Mouse (Mus musculus) ES-E14 (cell line): ENCODE data around the gene Macf1. TPM values are rescaled to one million over a fixed set of nuclear protein-coding genes. Genes with fewer than 3 reads are reported as not detected.

ENCODE experiments used
- DNase-seq: peaks from one replicate; pipeline ENCODE4 v3.0.0-alpha.2; 2013; ENCODE audit warnings: low read depth, low spot score
- H3K27ac ChIP-seq: 2 replicates; pipeline ENCODE4 v1.5.1; 2012; ENCODE audit warnings: low read depth, mild to moderate bottlenecking, low read length, moderate library complexity, mixed read lengths; ENCODE audit not compliant: poor library complexity, insufficient read depth, severe bottlenecking
- H3K36me3 ChIP-seq: 2 replicates; pipeline ENCODE4 v1.6.1; 2012; ENCODE audit warnings: mild to moderate bottlenecking, low read length, moderate library complexity, mixed read lengths; ENCODE audit not compliant: control insufficient read depth, poor library complexity, insufficient read depth, severe bottlenecking
- H3K4me1 ChIP-seq, 2 experiments: fragments of 150-350 bp in 1 of 2; sonication (generic) in 1 of 2; 2 replicates each; pipeline ENCODE4 v1.6.1; 2012; ENCODE audit warnings: low read length in 2 of 2, mild to moderate bottlenecking in 1 of 2, mixed read lengths in 1 of 2; ENCODE audit not compliant: control insufficient read depth in 2 of 2, insufficient read depth in 2 of 2, poor library complexity in 1 of 2
- H3K4me3 ChIP-seq, 2 experiments: fragments of 150-350 bp in 1 of 2; sonication (generic) in 1 of 2; 2 replicates each; pipeline ENCODE4 v1.5.1; 2012; ENCODE audit warnings: low read length in 2 of 2, low read depth in 1 of 2, mild to moderate bottlenecking in 1 of 2, mixed read lengths in 1 of 2; ENCODE audit not compliant: insufficient read depth in 1 of 2, poor library complexity in 1 of 2, severe bottlenecking in 1 of 2
- H3K9ac ChIP-seq: 2 replicates; pipeline ENCODE4 v1.6.1; 2012; ENCODE audit warnings: low read depth, mild to moderate bottlenecking, low read length, mixed read lengths; ENCODE audit not compliant: poor library complexity, insufficient read depth, severe bottlenecking
- H3K9me3 ChIP-seq: fragments of 150-350 bp; sonication (generic); 2 replicates; pipeline ENCODE4 v1.6.1; 2012; ENCODE audit warnings: low read depth, mild to moderate bottlenecking, low read length; ENCODE audit not compliant: control insufficient read depth, insufficient read depth
- CHD2 ChIP-seq: IDR thresholded peaks from 2 replicates; pipeline ENCODE4 v1.6.1; 2014; ENCODE audit warnings: mild to moderate bottlenecking, low read depth, low read length, inconsistent platforms
- HCFC1 ChIP-seq: IDR thresholded peaks from 2 replicates; pipeline ENCODE4 v1.6.1; 2012; ENCODE audit warnings: low read length, inconsistent platforms, borderline replicate concordance; ENCODE audit not compliant: insufficient read depth
- MAFK ChIP-seq: IDR thresholded peaks from 2 replicates; pipeline ENCODE4 v1.6.1; 2014; ENCODE audit warnings: mild to moderate bottlenecking, low read depth, low read length, inconsistent platforms; ENCODE audit not compliant: insufficient read depth
- ZC3H11A ChIP-seq: IDR thresholded peaks from 2 replicates; pipeline ENCODE4 v1.6.1; 2012; ENCODE audit warnings: low read depth, mild to moderate bottlenecking, inconsistent platforms, low read length, borderline replicate concordance
- ZNF384 ChIP-seq: IDR thresholded peaks from 2 replicates; pipeline ENCODE4 v1.6.1; 2012; ENCODE audit warnings: low read depth, low read length, inconsistent platforms
- in situ Hi-C, 2 experiments: fragments of 600-800 bp; cut with MboI; formaldehyde crosslinking; loops; one replicate each; pipeline ENCODE4 v1.15.1; 2025; ENCODE audit warnings: low sequenced_read_pairs in 2 of 2, inconsistent platforms in 1 of 2; ENCODE audit not compliant: unreplicated experiment in 2 of 2
- total RNA-seq: library from RNA; depleted of rRNA; stranded (reverse); fragments of 300-350 nt; gene quantifications from 2 replicates; pipeline ENCODE4 v1.2.3, GENCODE M21; 2012

Gene Macf1
- total RNA-seq, 1 experiment: 277 TPM

DNA sequence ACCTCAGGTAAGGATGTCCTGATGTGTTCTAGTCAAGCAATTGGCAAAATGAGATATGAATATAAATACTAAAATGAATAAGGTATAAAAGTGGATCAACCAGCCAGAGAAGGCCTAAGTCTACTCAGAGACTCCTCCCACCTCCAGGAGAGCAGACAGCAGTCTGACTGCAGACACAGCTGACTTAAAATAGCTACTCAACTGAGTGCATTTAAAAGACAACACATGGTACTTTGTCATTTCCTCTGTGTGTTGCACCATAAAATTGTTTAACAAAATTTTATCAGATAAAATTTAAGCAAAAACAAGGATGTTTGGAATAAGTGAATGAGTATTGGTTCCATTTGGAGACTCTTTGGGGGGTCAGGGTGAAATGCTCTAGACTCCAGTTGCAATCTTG is 67.7 kb downstream of the Macf1 start:
- Histone ChIP-seq H3K27ac (peak overlapping the region; percentile 81; the same call in 1 of the 2 replicates), H3K36me3 (no peaks in the 10 kb centered on the region), H3K9ac (no peak overlapping the region), H3K4me1 (peaks cover 20 to 29% of the 10 kb centered on the region in 2 experiments), H3K9me3 (no peaks in the 10 kb centered on the region), H3K4me3 (no peak overlapping the region)
- in situ Hi-C loops: no loop called here
- no peak for DNase-seq
- TF ChIP-seq MAFK (no peak), HCFC1 (no peak), ZC3H11A (no peak), CHD2 (no peak), ZNF384 (no peak)

DNA sequence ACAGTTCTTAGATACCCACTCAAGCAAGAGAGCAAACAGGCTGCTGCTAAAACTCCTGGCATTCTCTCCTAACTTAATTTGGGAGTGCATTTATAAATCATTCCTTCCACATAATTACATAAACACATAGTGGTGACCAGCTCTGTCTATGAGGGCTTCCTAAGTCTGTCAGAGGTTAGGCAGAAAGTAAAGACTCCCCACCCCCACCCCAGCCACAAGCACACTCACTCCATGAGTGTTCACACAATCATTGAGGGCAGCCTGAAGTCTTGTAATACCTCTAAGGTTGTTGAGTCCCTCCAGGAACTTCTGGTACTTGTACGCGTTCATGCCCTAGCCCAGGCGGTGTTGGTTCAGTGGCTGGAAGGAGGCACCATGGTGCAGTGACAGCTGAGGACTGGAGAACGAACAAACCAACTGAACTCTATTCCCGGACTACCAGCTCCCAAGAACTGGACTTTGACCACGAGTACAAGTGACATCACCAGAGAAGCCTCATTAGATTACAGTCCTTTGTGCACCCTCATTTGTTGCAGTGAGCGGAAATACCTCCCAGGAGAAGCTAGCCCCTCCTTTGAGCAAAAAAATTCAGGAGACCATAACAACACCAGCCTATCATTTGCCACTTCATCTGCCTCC is 70.7 kb downstream of the Macf1 start:
- no peaks in the 10 kb centered on the region for H3K36me3 ChIP-seq
- no peak overlapping the region for H3K27ac ChIP-seq
- peak overlapping the region; percentile 3 to 59 for H3K4me3 ChIP-seq
- TF ChIP-seq ZNF384 (no peak), MAFK (no peak), CHD2 (no peak), HCFC1 (no peak), ZC3H11A (no peak)
- DNase-seq: no peak
- no peaks in the 10 kb centered on the region for H3K9me3 ChIP-seq
- in situ Hi-C loops: no loop called here
- H3K9ac ChIP-seq: peak overlapping the region; percentile 32; the same call in 1 of the 2 replicates
- peaks cover 29 to 33% of the 10 kb centered on the region in 2 experiments for H3K4me1 ChIP-seq

DNA sequence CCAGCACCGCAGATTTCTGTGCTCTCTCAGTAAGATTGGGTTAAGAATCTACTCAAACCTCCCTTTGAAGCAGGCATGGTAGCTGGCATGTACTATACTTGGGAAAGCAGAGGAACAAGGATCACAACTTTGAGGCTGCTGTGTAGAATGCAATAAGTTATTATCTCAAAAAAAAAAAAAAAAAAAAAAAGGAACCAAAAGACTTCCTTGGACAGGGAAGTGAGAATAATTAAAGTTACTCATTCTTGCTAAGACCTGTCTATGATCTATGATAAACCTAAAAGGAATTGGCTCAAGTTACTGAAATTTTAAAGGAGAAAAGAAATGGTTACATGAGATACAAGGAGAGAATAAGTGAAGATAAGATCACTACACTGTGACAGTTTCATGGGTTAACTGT is 72.2 kb downstream of the Macf1 start:
- in situ Hi-C loops: no loop called here
- H3K9me3 ChIP-seq: no peaks in the 10 kb centered on the region
- TF ChIP-seq MAFK: no peak
- no peak for TF ChIP-seq ZNF384
- no peak for TF ChIP-seq ZC3H11A
- no peak for TF ChIP-seq HCFC1
- no peak for TF ChIP-seq CHD2
- H3K4me3 ChIP-seq: no peak overlapping the region
- no peaks in the 10 kb centered on the region for H3K36me3 ChIP-seq
- no peak for DNase-seq
- no peak overlapping the region for H3K9ac ChIP-seq
- no peak overlapping the region for H3K27ac ChIP-seq
- peaks cover 20 to 26% of the 10 kb centered on the region in 2 experiments for H3K4me1 ChIP-seq

DNA sequence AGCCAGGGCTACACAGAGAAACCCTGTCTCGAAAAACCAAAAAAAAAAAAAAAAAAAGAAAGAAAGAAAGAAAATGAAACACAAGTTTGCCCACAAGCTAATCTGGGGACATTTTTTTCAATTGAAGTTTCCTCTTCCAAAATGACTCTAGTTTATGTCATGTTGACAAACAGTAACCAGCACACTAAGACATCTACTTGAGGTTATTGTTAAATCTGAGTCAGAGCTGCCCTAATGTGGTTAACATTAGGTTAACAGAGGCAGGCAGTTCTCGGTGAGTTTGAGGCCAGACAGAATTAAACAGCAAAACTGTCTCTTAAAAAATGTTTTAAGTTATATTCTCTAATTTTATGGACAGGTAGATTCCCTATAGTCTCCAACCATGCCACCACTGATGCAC is 72.9 kb downstream of the Macf1 start:
- Histone ChIP-seq H3K36me3 (no peaks in the 10 kb centered on the region), H3K9ac (no peak overlapping the region), H3K4me1 (peaks cover 19 to 21% of the 10 kb centered on the region in 2 experiments), H3K4me3 (no peak overlapping the region), H3K9me3 (no peaks in the 10 kb centered on the region), H3K27ac (no peak overlapping the region)
- no peak for TF ChIP-seq HCFC1
- TF ChIP-seq ZC3H11A: no peak
- no peak for TF ChIP-seq ZNF384
- no peak for TF ChIP-seq MAFK
- no peak for TF ChIP-seq CHD2
- no peak for DNase-seq
- in situ Hi-C loops: no loop called here

DNA sequence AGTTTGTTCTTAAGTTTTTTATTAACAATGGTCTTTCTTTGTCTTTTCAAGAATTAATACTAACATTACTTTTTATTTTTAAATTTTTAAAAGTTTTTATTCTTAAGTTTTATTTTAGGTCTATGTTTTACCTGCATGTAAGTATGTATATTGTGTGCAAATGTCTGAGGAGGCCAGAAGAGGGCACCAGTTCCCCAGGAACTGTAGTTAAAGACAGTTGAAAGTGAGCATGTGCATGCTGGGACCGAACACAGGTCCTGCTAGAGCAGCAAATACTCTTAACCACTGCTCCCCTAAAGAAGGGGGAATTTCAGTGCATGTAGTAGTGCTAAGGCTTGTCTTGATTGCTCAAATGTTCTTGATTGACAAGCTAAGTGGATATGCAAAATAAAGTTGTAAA is 77.0 kb downstream of the Macf1 start:
- Histone ChIP-seq H3K4me3 (no peak overlapping the region), H3K9me3 (no peaks in the 10 kb centered on the region), H3K27ac (no peak overlapping the region; the same call in 1 of the 2 replicates), H3K9ac (no peak overlapping the region), H3K4me1 (peaks cover 8 to 13% of the 10 kb centered on the region in 2 experiments), H3K36me3 (no peaks in the 10 kb centered on the region)
- DNase-seq: peak; percentile 58
- in situ Hi-C loops: no loop called here
- no peak for TF ChIP-seq CHD2
- TF ChIP-seq ZC3H11A: peak; percentile 95
- no peak for TF ChIP-seq MAFK
- TF ChIP-seq ZNF384: 0 out of 2 replicates have a peak, but pooled peaks have one; percentile 8
- no peak for TF ChIP-seq HCFC1
